Mouse (Mus musculus) heart, embryonic 16.5 days (tissue): ENCODE results near the gene A830018L16Rik. TPM values are rescaled to one million over a fixed set of nuclear protein-coding genes. Genes with fewer than 3 reads are reported as not detected.
A peak's percentile ranks its signal among the peaks of the same experiment; 100 is the strongest.

Experiments
- ATAC-seq: fragments of 200-750 bp; cut with Nextera tagmentation; replicated peaks from 2 replicates; pipeline ENCODE4 v1.8.0; 2017; ENCODE audit warnings: moderate number of reproducible peaks; ENCODE audit not compliant: insufficient read depth, low FRiP score; ENCODE audit errors: extremely low read depth
- H3K27ac ChIP-seq: fragments of 300-500 bp; sonication (generic); 2 replicates; pipeline ENCODE4 v1.5.1; 2014; ENCODE audit warnings: mild to moderate bottlenecking, low read length, control low read depth, moderate library complexity
- H3K27me3 ChIP-seq: fragments of 300-500 bp; sonication (generic); 2 replicates; pipeline ENCODE4 v1.6.1; 2014; ENCODE audit warnings: low read length, mixed read lengths; ENCODE audit not compliant: control insufficient read depth, insufficient read depth
- H3K36me3 ChIP-seq: fragments of 300-500 bp; sonication (generic); 2 replicates; pipeline ENCODE4 v1.6.1; 2014; ENCODE audit not compliant: control insufficient read depth, insufficient read depth
- H3K4me1 ChIP-seq: fragments of 300-500 bp; sonication (generic); 2 replicates; pipeline ENCODE4 v1.6.1; 2014; ENCODE audit warnings: low read length, mixed read lengths; ENCODE audit not compliant: control insufficient read depth, insufficient read depth
- H3K4me2 ChIP-seq: fragments of 300-500 bp; sonication (generic); 2 replicates; pipeline ENCODE4 v1.6.1; 2014; ENCODE audit warnings: low read depth, mild to moderate bottlenecking, control low read depth, low read length
- H3K4me3 ChIP-seq: fragments of 300-500 bp; sonication (generic); 2 replicates; pipeline ENCODE4 v1.5.1; 2014; ENCODE audit warnings: mild to moderate bottlenecking, control low read depth, low read length
- H3K9ac ChIP-seq: fragments of 300-500 bp; sonication (generic); 2 replicates; pipeline ENCODE4 v1.6.1; 2014; ENCODE audit warnings: low read length, control low read depth
- H3K9me3 ChIP-seq: fragments of 300-500 bp; sonication (generic); replicated peaks from 2 replicates; pipeline ENCODE4 v1.6.1; 2016; ENCODE audit warnings: low read length; ENCODE audit not compliant: control insufficient read depth
- WGBS: fragments of 180-500 bp; shearing (Covaris S2); extraction: QIAGEN DNeasy Blood & Tissue Kit; methylation state at CpG from one replicate; pipeline ENCODE4 v1.1.7; 2014; 5-methylcytosine and 5-hydroxymethylcytosine counted together
- polyA plus RNA-seq: library from polyadenylated mRNA; unstranded; fragments of >200 nt; fragmentation: Nextera tagmentation; extraction: Ambion mirVana; gene quantifications from 2 replicates; pipeline ENCODE4 v1.2.1, GENCODE M21; 2015

The A830018L16Rik gene
- 0.17 and 0.46 TPM in 2 replicates for polyA plus RNA-seq

GRCm38 (mm10) chr1:11413894-11414556, at the start of gene A830018L16Rik:
A830018L16Rik (plus strand) TSS chr1:11414105.
- peak; percentile 94 for ATAC-seq
- Histone ChIP-seq H3K27me3 (peaks cover 14% of the 10 kb centered on the region), H3K9ac (peak within 1 kb of the TSS; percentile 69), H3K9me3 (no peaks in the 10 kb centered on the region), H3K4me1 (peaks cover 4% of the 10 kb centered on the region; the same call in 1 of the 2 replicates), H3K4me2 (peak within 1 kb of the TSS; percentile 98), H3K36me3 (no peaks in the 10 kb centered on the region), H3K27ac (no peak within 1 kb of the TSS), H3K4me3 (peak within 1 kb of the TSS; percentile 58)
- under 1% methylated on average over 48 of the region's 50 CpGs for whole genome bisulfite sequencing

- WGBS: 40% methylated on average over 3 of the region's 3 CpGs
Measured at GRCm38 (mm10) chr1:11385846-11386245, 28.1 kb upstream of the A830018L16Rik start.

GRCm38 (mm10) chr1:11395408-11395807, 18.5 kb upstream of the A830018L16Rik start:
- Histone ChIP-seq H3K9ac (no peak overlapping the region), H3K4me1 (no peaks in the 10 kb centered on the region), H3K4me3 (no peak overlapping the region), H3K27me3 (no peaks in the 10 kb centered on the region), H3K9me3 (no peaks in the 10 kb centered on the region), H3K4me2 (no peak overlapping the region), H3K36me3 (no peaks in the 10 kb centered on the region), H3K27ac (no peak overlapping the region)
- whole genome bisulfite sequencing: 52% methylated on average over 4 of the region's 4 CpGs
- ATAC-seq: no peak

More at GRCm38 (mm10) chr1:11385846-11386245, 28.1 kb upstream of the A830018L16Rik start:
- Histone ChIP-seq H3K4me2 (no peak overlapping the region), H3K27ac (no peak overlapping the region), H3K4me1 (no peaks in the 10 kb centered on the region), H3K4me3 (no peak overlapping the region), H3K9ac (no peak overlapping the region), H3K36me3 (no peaks in the 10 kb centered on the region), H3K9me3 (no peaks in the 10 kb centered on the region), H3K27me3 (no peaks in the 10 kb centered on the region)
- no peak for ATAC-seq

GRCm38 (mm10) chr1:11395996-11396736, 17.7 kb upstream of the A830018L16Rik start:
- no peak for ATAC-seq
- Histone ChIP-seq H3K9me3 (no peaks in the 10 kb centered on the region), H3K27ac (no peak overlapping the region), H3K4me2 (no peak overlapping the region), H3K4me1 (no peaks in the 10 kb centered on the region), H3K9ac (no peak overlapping the region), H3K4me3 (no peak overlapping the region), H3K27me3 (no peaks in the 10 kb centered on the region), H3K36me3 (no peaks in the 10 kb centered on the region)
- 88% methylated on average over 2 of the region's 2 CpGs for WGBS

- no peaks in the 10 kb centered on the region for H3K9me3 ChIP-seq
- no peak overlapping the region for H3K9ac ChIP-seq
- no peak overlapping the region for H3K4me3 ChIP-seq
- no peaks in the 10 kb centered on the region for H3K27me3 ChIP-seq
- no peaks in the 10 kb centered on the region for H3K4me1 ChIP-seq
- no peak overlapping the region for H3K27ac ChIP-seq
- 28% methylated on average over 2 of the region's 2 CpGs for WGBS
- no peaks in the 10 kb centered on the region for H3K36me3 ChIP-seq
- no peak overlapping the region for H3K4me2 ChIP-seq
- ATAC-seq: no peak
Measured at GRCm38 (mm10) chr1:11401159-11401558, 12.7 kb upstream of the A830018L16Rik start.

GRCm38 (mm10) chr1:11405527-11405926, 8.4 kb upstream of the A830018L16Rik start:
- H3K36me3 ChIP-seq: no peaks in the 10 kb centered on the region
- ATAC-seq: no peak
- H3K4me3 ChIP-seq: no peak overlapping the region
- no peaks in the 10 kb centered on the region for H3K4me1 ChIP-seq
- H3K27me3 ChIP-seq: no peaks in the 10 kb centered on the region
- no peak overlapping the region for H3K9ac ChIP-seq
- H3K9me3 ChIP-seq: no peaks in the 10 kb centered on the region
- no peak overlapping the region for H3K4me2 ChIP-seq
- H3K27ac ChIP-seq: no peak overlapping the region

GRCm38 (mm10) chr1:11406026-11406425, 7.9 kb upstream of the A830018L16Rik start:
- Histone ChIP-seq H3K4me2 (no peak overlapping the region), H3K27ac (no peak overlapping the region), H3K36me3 (no peaks in the 10 kb centered on the region), H3K4me1 (no peaks in the 10 kb centered on the region), H3K27me3 (no peaks in the 10 kb centered on the region), H3K4me3 (no peak overlapping the region), H3K9me3 (no peaks in the 10 kb centered on the region), H3K9ac (no peak overlapping the region)
- ATAC-seq: no peak
- WGBS: 79% methylated on average over 3 of the region's 3 CpGs

GRCm38 (mm10) chr1:11414560-11414959, 655 bp downstream of the A830018L16Rik start:
- Histone ChIP-seq H3K27me3 (peaks cover 14% of the 10 kb centered on the region), H3K27ac (no peak overlapping the region), H3K9me3 (no peaks in the 10 kb centered on the region), H3K4me3 (peak overlapping the region; percentile 58), H3K36me3 (no peaks in the 10 kb centered on the region), H3K4me1 (peaks cover 4% of the 10 kb centered on the region; the same call in 1 of the 2 replicates), H3K9ac (peak overlapping the region; percentile 69), H3K4me2 (peak overlapping the region; percentile 98)
- WGBS: 6% methylated on average over 9 of the region's 9 CpGs
- ATAC-seq: no peak

GRCm38 (mm10) chr1:11427310-11427709, 13.4 kb downstream of the A830018L16Rik start:
- WGBS: 86% methylated on average over 1 of the region's 1 CpGs
- Histone ChIP-seq H3K4me2 (no peak overlapping the region), H3K27me3 (no peaks in the 10 kb centered on the region), H3K4me3 (no peak overlapping the region), H3K36me3 (no peaks in the 10 kb centered on the region), H3K27ac (no peak overlapping the region), H3K9ac (no peak overlapping the region), H3K9me3 (no peaks in the 10 kb centered on the region), H3K4me1 (no peaks in the 10 kb centered on the region)
- no peak for ATAC-seq
